Mouse (Mus musculus) liver, embryonic 11.5 days (tissue): ENCODE data around the gene Mre11a. TPM values are rescaled to one million over a fixed set of nuclear protein-coding genes. Genes with fewer than 3 reads are reported as not detected.

Experiments used
- ATAC-seq: fragments of 200-750 bp; cut with Nextera tagmentation; replicated peaks from 2 replicates; pipeline ENCODE4 v1.8.0; 2017; ENCODE audit warnings: moderate number of reproducible peaks, mild to moderate bottlenecking, moderate TSS enrichment, moderate library complexity; ENCODE audit not compliant: low FRiP score
- DNase-seq: peaks from one replicate; pipeline ENCODE4 v3.0.0-alpha.2; 2017; ENCODE audit warnings: low spot score
- H3K27ac ChIP-seq: fragments of 300-500 bp; sonication (generic); 2 replicates; pipeline ENCODE4 v1.5.1; 2014; ENCODE audit warnings: mild to moderate bottlenecking, low read depth, low read length, control low read depth
- H3K27me3 ChIP-seq: fragments of 300-500 bp; sonication (generic); replicated peaks from 2 replicates; pipeline ENCODE4 v1.6.1; 2014; ENCODE audit warnings: low read length, mixed read lengths; ENCODE audit not compliant: control insufficient read depth, insufficient read depth
- H3K36me3 ChIP-seq: fragments of 300-500 bp; sonication (generic); 2 replicates; pipeline ENCODE4 v1.6.1; 2014; ENCODE audit warnings: mild to moderate bottlenecking, low read length, moderate library complexity, mixed read lengths; ENCODE audit not compliant: control insufficient read depth, insufficient read depth
- H3K4me1 ChIP-seq: fragments of 300-500 bp; sonication (generic); replicated peaks from 2 replicates; pipeline ENCODE4 v1.6.1; 2014; ENCODE audit warnings: low read length, mixed read lengths; ENCODE audit not compliant: control insufficient read depth, insufficient read depth
- H3K4me2 ChIP-seq: fragments of 300-500 bp; sonication (generic); 2 replicates; pipeline ENCODE4 v1.6.1; 2014; ENCODE audit warnings: mild to moderate bottlenecking, control low read depth, moderate library complexity
- H3K4me3 ChIP-seq: fragments of 300-500 bp; sonication (generic); 2 replicates; pipeline ENCODE4 v1.5.1; 2014; ENCODE audit warnings: low read depth, low read length, control low read depth
- H3K9ac ChIP-seq: fragments of 300-500 bp; sonication (generic); 2 replicates; pipeline ENCODE4 v1.6.1; 2014; ENCODE audit warnings: low read depth, low read length, control low read depth
- H3K9me3 ChIP-seq: fragments of 300-500 bp; sonication (generic); 2 replicates; pipeline ENCODE4 v1.6.1; 2016; ENCODE audit warnings: low read length, inconsistent platforms, mixed read lengths; ENCODE audit not compliant: control insufficient read depth
- WGBS: fragments of 180-500 bp; shearing (Covaris S2); extraction: QIAGEN DNeasy Blood & Tissue Kit; methylation state at CpG from one replicate; pipeline ENCODE4 v1.1.7; 2014; 5-methylcytosine and 5-hydroxymethylcytosine counted together
- polyA plus RNA-seq: library from polyadenylated mRNA; unstranded; fragments of >200 nt; fragmentation: Nextera tagmentation; extraction: Ambion mirVana; gene quantifications from 2 replicates; pipeline ENCODE4 v1.2.1, GENCODE M21; 2014

Mre11a gene
- polyA plus RNA-seq, 1 experiment from 2014 or later: 33.5 TPM

- ATAC-seq (no peak), DNase-seq (no peak)
- 0 out of 2 replicates have a peak, but pooled peaks cover 5% of the 10 kb centered on the region for H3K4me1 ChIP-seq
- H3K36me3 ChIP-seq: peaks cover 25% of the 10 kb centered on the region; the same call in 1 of the 2 replicates
- H3K9me3 ChIP-seq: no peaks in the 10 kb centered on the region
- H3K27ac ChIP-seq: no peak overlapping the region
- no peak overlapping the region for H3K4me2 ChIP-seq
- H3K9ac ChIP-seq: no peak overlapping the region; the same call in 1 of the 2 replicates
- H3K4me3 ChIP-seq: no peak overlapping the region
- WGBS: 90% methylated on average over 6 of the region's 6 CpGs
- H3K27me3 ChIP-seq: no peaks in the 10 kb centered on the region
Measured at GRCm38 (mm10) chr9:14787356-14787755, 2.9 kb downstream of the Mre11a start.

GRCm38 (mm10) chr9:14805714-14806113 is 21.3 kb downstream of the Mre11a start:
- 72% methylated on average over 2 of the region's 2 CpGs for WGBS
- no peak overlapping the region for H3K9ac ChIP-seq
- H3K36me3 ChIP-seq: peaks cover 43% of the 10 kb centered on the region
- ATAC-seq: no peak
- DNase-seq: no peak
- no peaks in the 10 kb centered on the region for H3K4me1 ChIP-seq
- H3K9me3 ChIP-seq: no peaks in the 10 kb centered on the region
- H3K4me2 ChIP-seq: no peak overlapping the region
- no peaks in the 10 kb centered on the region for H3K27me3 ChIP-seq
- H3K4me3 ChIP-seq: no peak overlapping the region
- no peak overlapping the region for H3K27ac ChIP-seq

- ATAC-seq (no peak), DNase-seq (no peak)
- Histone ChIP-seq H3K27me3 (no peaks in the 10 kb centered on the region), H3K36me3 (peaks cover 50% of the 10 kb centered on the region), H3K9me3 (no peaks in the 10 kb centered on the region), H3K4me3 (no peak overlapping the region), H3K9ac (no peak overlapping the region), H3K4me1 (no peaks in the 10 kb centered on the region), H3K27ac (no peak overlapping the region), H3K4me2 (no peak overlapping the region)
- 93% methylated on average over 1 of the region's 1 CpGs for WGBS
Measured at GRCm38 (mm10) chr9:14806786-14807185, 22.3 kb downstream of the Mre11a start.

GRCm38 (mm10) chr9:14810111-14810510 is 25.7 kb downstream of the Mre11a start:
- H3K4me1 ChIP-seq: no peaks in the 10 kb centered on the region
- H3K9ac ChIP-seq: no peak overlapping the region
- WGBS: 89% methylated on average over 5 of the region's 5 CpGs
- no peak for ATAC-seq
- DNase-seq: no peak
- no peak overlapping the region for H3K4me2 ChIP-seq
- H3K27ac ChIP-seq: no peak overlapping the region
- H3K36me3 ChIP-seq: peaks cover 44% of the 10 kb centered on the region
- no peak overlapping the region for H3K4me3 ChIP-seq
- H3K27me3 ChIP-seq: no peaks in the 10 kb centered on the region
- H3K9me3 ChIP-seq: no peaks in the 10 kb centered on the region

GRCm38 (mm10) chr9:14821396-14821795 is 36.9 kb downstream of the Mre11a start:
- no peaks in the 10 kb centered on the region for H3K27me3 ChIP-seq
- no peaks in the 10 kb centered on the region for H3K4me1 ChIP-seq
- peaks cover 49% of the 10 kb centered on the region for H3K36me3 ChIP-seq
- no peaks in the 10 kb centered on the region for H3K9me3 ChIP-seq
- no peak overlapping the region for H3K4me2 ChIP-seq
- no peak overlapping the region for H3K9ac ChIP-seq
- no peak for ATAC-seq
- H3K27ac ChIP-seq: no peak overlapping the region
- no peak for DNase-seq
- no peak overlapping the region for H3K4me3 ChIP-seq

- WGBS: 93% methylated on average over 5 of the region's 5 CpGs
- DNase-seq (no peak), ATAC-seq (no peak)
- H3K9ac ChIP-seq: no peak overlapping the region
- no peaks in the 10 kb centered on the region for H3K9me3 ChIP-seq
- H3K4me2 ChIP-seq: no peak overlapping the region
- no peaks in the 10 kb centered on the region for H3K4me1 ChIP-seq
- no peak overlapping the region for H3K4me3 ChIP-seq
- H3K36me3 ChIP-seq: peaks cover 32% of the 10 kb centered on the region
- H3K27ac ChIP-seq: no peak overlapping the region
- no peaks in the 10 kb centered on the region for H3K27me3 ChIP-seq
Measured at GRCm38 (mm10) chr9:14824840-14825239, 40.4 kb downstream of the Mre11a start.

- Histone ChIP-seq H3K36me3 (peaks cover 37% of the 10 kb centered on the region), H3K9ac (no peak overlapping the region), H3K27me3 (no peaks in the 10 kb centered on the region), H3K9me3 (no peaks in the 10 kb centered on the region), H3K4me1 (no peaks in the 10 kb centered on the region), H3K4me3 (no peak overlapping the region), H3K4me2 (no peak overlapping the region), H3K27ac (no peak overlapping the region)
- WGBS: 77% methylated on average over 2 of the region's 2 CpGs
- no peak for DNase-seq
- no peak for ATAC-seq
Measured at GRCm38 (mm10) chr9:14827875-14828274, 43.4 kb downstream of the Mre11a start.

GRCm38 (mm10) chr9:14832046-14832445 is 47.6 kb downstream of the Mre11a start:
- Histone ChIP-seq H3K4me1 (no peaks in the 10 kb centered on the region), H3K4me2 (no peak overlapping the region), H3K27me3 (no peaks in the 10 kb centered on the region), H3K27ac (no peak overlapping the region), H3K4me3 (no peak overlapping the region), H3K36me3 (peaks cover 35% of the 10 kb centered on the region), H3K9me3 (no peaks in the 10 kb centered on the region), H3K9ac (no peak overlapping the region)
- no peak for ATAC-seq
- WGBS: 83% methylated on average over 5 of the region's 5 CpGs
- DNase-seq: no peak

- Histone ChIP-seq H3K4me1 (no peaks in the 10 kb centered on the region), H3K27me3 (no peaks in the 10 kb centered on the region), H3K9ac (no peak overlapping the region), H3K9me3 (no peaks in the 10 kb centered on the region), H3K4me3 (no peak overlapping the region), H3K4me2 (no peak overlapping the region), H3K36me3 (peaks cover 25% of the 10 kb centered on the region), H3K27ac (no peak overlapping the region)
- ATAC-seq (no peak), DNase-seq (no peak)
- WGBS: 90% methylated on average over 6 of the region's 6 CpGs
Measured at GRCm38 (mm10) chr9:14835335-14836075, 51.1 kb downstream of the Mre11a start.
